Mouse (Mus musculus) liver, postnatal 0 days (tissue): ENCODE measurements around the gene Xpc.

Experiments used
- CTCF ChIP-seq: sonication (generic); IDR thresholded peaks from 2 replicates; pipeline ENCODE4 v1.5.1; 2016; ENCODE audit warnings: antibody characterized with exemption, low read depth
- EP300 ChIP-seq: IDR thresholded peaks from 2 replicates; pipeline ENCODE4 v1.6.1; 2016; ENCODE audit warnings: antibody characterized with exemption, low read depth, mild to moderate bottlenecking

- no peak for TF ChIP-seq CTCF
- TF ChIP-seq EP300: no peak
Measured at GRCm38 (mm10) chr6:91558565-91558964, 42.9 kb upstream of the Xpc start.
